Mouse (Mus musculus) thymus, postnatal 25 days (tissue): Measurements from ENCODE around the gene Gm7534.
"Not testable (repeated sequence)": the region's sequence is repeated elsewhere in the genome, so short reads cannot be mapped to it uniquely, and the experiment has no call there.

Source experiments
- DNase-seq: peaks from one replicate; pipeline ENCODE4 v3.0.0; 2022

Gene Gm7534

DNA sequence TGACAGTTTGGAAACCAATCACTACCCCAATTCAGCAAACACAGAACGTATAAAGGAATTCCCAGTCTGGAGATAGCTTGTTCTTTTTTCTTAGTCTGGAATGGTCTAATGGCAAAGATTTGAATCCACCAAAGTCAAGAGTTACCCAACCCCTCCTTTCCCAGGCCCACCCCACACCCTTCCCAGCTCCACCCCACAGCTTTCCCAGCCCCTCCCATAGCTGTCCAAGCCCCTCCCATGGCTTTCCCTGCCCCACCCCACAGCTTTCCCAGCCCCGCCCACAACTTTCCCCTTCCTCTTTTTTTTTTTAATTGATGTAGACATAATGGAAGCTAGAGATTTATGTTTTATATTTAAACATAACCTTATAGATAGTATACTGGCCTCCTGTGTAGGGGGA lies 3.4 kb downstream of the Gm7534 start:
- no peak for DNase-seq

DNA sequence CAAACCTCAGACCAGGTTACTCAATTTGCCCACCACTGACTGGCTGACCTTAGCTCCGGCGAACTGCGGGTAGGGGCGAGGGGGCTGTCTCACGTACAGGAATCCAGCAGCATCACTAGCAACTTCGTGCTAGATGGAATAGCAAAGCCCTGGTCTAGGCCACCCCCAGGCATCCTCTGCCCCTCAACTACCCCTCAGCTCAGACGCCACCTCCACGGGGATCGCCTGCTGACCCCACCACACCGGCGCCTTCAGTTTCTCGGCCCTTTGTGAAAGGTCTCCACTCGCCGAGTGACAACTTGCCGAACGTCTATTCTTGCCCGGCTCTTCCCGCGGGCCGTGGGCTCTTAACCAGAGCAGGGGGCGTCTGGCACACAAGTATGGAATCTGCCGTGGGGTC lies 16.5 kb downstream of the Gm7534 start:
- no peak for DNase-seq

DNA sequence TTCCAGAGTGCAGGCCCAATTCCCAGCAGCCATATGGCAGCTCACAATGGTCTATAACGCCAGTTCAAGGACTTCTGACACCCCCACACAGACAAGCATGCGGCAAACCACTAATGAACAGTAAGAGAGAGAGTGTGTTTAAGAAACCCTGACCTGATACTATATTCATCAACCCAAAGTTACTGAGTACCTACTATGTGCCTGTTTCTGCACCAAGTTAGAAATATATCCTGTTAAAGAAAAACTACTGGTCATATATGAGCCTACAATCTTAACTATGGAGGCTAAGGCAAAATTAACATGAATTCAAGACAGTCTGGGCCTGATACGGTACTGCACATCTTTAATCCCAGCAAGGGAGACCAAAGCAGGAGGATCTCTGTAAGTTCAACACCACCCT lies 17.2 kb downstream of the Gm7534 start:
- no peak for DNase-seq

DNA sequence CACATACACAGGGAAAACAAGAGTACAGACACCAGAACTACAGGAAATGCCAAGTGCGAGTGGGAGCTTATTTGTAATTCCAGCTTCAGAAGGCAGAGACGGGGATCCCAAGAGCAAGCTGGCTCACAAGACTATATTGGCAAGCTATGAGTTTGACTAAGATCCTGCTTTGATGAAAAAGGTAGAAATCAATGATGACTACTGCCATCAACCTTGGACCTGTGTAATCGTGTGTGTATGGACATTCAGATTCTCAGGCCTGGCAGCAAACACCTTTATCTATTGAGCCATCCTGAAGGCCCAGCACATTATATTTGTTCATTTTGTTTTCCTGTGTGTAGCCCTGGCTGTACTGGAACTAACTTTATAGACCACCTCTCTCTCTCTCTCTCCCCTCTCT lies 19.1 kb downstream of the Gm7534 start:
- no peak for DNase-seq

DNA sequence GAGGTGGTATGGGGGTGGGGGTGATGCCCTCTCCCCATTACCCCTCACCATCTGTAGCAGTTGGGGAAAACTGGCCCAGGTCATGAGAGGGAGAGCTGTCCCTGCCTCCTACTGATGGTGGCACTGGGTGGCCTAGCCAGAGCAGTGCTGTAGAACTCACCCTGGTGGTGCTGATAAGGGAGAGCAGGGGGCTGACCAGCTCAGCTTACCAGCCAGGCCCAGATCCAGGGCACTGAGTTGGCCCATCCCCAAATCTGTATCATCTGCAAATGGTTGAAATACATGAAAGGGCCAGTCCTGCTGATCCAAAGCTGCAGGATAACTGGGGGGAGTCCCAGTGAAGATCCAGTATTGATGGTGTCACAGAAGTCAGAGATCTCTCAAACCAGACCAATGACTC lies 21.0 kb downstream of the Gm7534 start:
- no peak for DNase-seq

DNA sequence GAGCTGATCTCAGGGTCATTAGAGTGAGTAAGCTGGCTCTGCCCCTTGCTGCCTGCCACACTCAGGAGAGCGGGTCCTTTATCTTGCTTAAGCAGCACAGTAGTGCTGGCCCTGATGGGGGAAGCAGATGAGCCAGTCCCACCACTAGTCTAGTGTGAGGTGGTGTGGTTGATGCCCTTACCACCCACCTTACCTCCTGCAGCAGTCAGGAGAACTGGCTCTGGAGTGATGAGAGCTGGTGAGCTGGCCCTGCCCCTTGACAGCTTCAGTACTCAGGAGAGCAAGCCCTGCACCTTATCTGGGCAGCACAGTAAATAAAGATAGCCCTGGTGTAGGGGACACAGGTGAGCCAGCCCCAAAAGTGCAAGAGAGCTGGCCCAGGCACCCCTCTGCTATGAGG lies 21.7 kb downstream of the Gm7534 start:
- DNase-seq = no peak

DNA sequence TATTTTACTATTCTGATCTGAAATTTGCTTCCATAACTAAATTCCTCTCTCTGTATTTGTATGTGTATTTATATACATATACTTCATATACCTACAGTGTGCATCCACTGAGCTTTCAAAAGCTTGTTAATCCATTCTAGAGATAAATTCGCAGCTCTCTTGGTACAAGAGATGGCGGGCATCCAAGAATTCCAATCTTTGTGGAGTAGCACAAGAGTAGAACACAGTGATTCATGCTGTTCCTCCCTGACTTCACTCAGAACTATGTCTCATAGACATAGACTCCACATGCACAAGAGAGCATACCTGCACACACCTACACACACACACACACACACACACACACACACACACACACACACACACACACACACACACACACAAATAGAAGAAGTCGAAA lies 30.4 kb downstream of the Gm7534 start:
- no peak for DNase-seq

DNA sequence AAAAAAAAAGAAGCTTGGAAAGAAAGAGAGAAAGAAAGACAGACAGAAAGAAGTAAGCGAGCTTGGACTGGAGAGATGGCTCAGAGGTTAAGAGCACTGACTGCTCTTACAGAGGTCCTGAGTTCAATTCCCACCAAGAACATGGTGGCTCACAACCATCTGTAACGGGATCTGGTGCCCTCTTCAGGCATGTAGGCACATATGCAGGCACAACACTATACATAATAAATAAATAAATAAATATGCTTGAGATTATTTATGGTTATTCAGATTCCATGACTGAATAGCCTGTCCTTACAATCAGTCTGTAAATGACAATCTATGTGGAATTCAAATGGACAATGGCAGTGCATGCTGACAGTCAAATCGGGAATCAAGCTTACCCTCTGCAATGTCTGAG lies 35.9 kb downstream of the Gm7534 start:
- DNase-seq = no peak

DNA sequence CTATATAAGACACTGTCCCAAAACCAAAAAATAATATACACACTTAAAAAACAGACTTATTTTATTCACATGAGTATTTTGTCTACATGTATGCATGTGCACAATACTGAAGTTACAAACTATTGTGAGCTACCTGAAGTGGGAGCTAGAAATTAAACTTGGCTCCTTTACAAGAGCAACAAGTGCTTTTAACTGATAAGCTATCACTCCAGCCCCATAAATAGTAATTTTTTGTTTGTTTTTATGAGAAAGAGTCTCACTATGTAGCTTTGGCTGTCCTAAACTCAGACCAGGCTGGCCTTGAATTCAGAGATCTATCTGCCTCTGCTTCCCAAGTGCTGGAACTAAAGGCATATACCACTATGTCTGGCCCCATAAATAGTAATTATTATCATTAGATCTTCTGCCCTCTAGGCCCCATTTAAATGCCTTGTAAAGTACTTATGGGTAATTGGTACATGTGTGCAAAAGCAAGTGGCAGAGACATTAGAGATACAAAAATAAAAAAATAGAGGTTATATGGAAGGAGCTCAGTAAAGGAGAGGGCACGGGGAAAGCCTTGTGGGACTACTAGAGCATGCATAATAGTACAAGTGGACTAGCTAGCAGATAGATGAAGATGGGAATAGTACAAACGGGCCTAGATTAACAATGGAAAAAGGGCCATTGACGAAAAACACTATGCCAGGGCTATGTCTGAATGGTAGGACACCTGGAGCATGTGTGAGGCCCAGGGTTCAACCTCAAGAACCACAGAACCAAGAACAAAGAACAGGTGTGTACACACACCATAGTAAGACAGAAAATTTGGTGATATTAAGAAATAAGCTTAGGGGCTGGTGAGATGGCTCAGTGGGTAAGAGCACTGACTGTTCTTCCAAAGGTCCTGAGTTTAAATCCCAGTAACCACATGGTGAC lies 37.0 kb downstream of the Gm7534 start:
- peak; percentile 65 for DNase-seq

DNA sequence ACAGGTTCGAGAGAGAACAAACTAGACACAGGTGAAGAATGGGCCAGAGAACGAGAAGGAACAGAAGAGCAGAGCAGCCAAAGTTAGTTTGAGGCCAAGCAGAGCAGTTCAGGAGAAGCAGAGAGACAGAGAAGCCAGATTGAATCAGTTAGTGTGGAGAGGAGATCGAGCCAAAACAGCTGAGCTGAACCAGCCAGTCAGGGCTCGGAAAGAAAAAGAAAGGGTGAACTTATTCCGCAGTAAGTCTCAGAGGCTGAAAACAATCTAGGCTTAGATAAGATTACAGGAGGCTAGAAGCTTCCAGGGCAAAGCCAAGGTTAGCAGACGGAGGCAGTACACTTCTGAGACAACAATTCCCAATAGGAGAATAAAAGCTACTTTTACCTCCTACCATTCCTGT lies 37.8 kb downstream of the Gm7534 start:
- no peak for DNase-seq

DNA sequence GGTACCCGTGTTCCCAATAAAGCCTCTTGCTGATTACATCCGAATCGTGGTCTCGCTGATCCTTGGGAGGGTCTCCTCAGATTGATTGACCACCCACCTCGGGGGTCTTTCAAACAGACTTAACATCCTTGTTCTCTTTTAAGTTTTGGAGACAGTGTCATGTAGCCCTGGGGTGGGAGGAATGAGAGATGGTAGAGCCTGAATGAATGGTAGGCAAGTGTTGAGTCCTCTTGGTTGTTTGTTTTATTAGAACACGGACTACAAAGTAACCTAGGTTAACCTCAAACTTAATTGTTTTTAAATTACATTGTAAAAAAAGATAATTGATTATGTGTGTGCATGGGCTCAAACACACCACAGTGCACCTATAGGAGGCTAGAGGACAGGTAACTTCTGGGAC lies 38.2 kb downstream of the Gm7534 start:
- no peak for DNase-seq

DNA sequence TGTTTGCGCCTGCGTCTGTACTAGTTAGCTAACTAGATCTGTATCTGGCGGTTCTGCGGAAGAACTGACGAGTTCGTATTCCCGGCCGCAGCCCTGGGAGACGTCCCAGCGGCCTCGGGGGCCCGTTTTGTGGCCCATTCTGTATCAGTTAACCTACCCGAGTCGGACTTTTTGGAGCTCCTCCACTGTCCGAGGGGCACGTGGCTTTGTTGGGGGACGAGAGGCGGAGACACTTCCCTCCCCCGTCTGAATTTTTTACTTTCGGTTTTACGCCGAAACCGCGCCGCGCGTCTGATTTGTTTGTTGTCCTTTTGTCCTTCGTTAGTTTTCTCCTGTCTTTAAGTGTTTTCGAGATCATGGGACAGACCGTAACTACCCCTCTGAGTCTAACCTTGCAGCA lies 42.7 kb downstream of the Gm7534 start:
- DNase-seq = peak; percentile 61

DNA sequence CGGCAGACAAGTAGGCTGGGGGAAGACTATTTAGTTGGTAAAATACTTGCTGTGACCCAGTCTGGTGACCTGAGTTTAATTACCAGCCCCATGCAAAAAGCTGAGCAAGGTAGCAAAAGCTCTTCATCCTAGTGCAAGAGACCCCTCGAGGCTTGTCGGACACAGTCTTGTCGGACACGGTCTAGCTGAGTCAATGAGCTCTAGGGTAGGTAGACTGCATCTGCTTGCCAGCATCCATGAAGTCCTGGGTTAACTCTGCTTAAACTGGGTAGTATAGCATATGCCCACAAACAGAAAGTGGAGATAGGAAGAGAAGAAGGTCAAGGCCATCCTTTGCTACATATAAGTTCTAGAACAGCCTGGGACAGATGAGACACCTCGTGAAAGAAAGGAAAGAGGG lies 44.0 kb downstream of the Gm7534 start:
- no peak for DNase-seq

DNA sequence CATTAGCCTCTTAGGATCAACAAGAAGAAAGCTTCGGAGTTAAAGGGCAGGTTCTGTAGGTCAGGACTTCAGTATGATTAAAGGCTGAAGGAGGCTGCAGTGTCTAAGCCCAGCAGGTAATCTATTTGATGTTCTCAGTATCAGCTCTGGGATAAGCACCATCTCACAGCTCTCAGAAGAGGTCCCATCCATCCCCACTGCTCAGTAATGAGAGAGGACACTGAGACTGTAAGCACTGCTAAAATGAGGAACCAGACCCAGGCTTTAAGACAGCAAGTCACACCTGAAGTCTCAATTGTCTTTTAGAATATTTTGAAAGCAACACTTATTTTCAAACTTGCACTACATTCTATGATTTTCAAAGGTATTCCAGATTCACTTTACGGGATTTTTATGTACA lies 45.2 kb downstream of the Gm7534 start:
- no peak for DNase-seq

DNA sequence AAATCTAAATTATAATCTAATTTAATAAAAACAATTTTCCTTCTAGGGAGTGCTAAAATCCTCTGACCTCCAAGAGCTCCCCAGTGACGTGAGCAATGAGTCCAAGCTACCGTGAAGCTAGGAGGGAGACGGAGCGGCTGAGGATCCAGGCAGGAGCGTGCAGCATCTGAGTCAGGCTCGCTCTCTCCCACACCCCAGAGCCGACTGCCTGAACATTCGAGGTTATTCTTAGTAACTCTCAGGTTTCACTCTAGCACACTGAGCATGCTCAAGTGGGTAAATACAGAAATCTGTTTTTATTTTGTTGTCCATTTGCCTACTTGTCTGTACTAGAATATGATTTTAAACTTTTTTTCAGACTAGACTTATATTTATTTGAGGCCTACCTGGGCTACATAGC lies 46.1 kb downstream of the Gm7534 start:
- no peak for DNase-seq

DNA sequence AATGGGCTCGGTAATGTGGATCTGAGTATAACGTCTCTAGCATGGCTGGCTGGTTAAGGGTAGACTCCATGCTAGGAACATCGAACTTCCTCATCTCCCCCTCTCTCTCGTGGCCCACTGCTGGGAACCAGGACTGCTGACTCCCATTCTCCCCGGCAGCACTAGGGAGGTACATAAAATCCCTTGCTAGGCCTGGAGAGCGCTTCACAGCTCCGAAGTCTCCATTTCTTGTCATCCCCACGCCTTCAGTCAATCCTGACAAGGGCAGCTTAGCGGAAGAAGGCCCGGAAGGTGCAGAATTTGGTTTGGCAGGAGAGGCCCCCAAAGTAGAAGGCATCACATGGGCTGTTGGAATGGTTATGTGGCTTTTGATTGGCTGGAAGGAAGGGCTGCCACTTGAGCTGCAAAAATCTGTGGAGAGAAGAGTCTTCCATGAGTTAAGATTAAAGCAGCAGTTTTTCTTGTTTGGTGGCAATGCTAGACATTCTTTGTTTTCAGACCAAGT lies 46.8 kb downstream of the Gm7534 start:
- no peak for DNase-seq

DNA sequence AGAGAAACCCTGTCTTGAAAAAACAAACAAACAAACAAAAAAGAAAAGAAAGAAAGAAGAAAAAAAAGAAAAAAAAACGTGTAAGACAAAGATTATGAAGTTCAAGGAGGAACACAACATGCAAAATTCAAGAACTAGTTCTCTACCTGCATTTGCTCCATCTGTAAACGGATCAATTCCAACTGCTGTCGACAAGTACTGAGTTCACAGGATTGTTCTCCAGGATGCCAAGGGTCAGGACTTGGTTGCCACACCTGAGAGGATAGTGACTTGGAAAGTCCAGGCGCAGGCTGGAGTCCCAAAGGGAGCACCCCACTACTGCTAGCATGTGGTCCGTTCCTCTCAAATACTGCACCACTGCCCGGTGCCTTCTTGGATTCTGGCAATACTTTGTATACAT lies 47.3 kb downstream of the Gm7534 start:
- DNase-seq = no peak

DNA sequence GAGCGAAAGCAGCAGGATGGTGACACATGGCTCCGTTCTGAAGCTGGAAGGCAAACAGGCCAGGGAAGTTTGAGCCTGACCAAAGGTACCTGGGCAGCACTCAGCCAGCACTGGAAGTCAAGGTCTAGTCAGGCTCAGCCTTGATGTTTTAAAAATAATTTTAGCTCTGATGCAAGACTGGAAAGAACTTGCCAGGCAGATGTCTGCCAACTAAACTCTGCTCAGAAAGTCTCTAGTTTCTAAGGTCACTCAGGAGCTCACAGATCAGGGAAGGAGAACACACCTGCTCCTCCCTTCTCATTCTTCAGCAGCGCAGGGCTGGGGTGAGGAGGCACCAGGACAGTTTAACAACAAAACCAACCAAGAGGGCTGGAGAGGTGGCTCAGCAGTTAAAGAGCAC lies 48.5 kb downstream of the Gm7534 start:
- no peak for DNase-seq

DNA sequence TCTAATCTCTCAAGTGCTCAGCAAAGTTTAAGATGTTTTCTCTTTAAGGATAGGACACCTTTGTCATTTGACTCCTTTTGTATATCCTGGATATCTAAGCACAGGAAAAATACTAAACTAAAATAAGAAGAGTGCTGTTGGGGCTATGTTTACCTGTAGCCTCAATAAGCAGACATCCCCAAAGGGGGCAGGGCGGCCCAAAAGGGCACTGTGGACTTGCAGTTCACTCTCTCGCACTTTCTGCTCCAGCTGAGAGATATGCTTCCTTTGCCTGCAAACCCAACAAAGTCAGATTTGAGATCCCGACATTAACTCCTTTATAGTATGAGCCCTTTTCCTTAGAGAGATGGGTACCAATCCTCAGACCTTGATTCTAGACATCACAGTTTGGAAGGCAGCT lies 49.1 kb downstream of the Gm7534 start:
- DNase-seq = no peak

DNA sequence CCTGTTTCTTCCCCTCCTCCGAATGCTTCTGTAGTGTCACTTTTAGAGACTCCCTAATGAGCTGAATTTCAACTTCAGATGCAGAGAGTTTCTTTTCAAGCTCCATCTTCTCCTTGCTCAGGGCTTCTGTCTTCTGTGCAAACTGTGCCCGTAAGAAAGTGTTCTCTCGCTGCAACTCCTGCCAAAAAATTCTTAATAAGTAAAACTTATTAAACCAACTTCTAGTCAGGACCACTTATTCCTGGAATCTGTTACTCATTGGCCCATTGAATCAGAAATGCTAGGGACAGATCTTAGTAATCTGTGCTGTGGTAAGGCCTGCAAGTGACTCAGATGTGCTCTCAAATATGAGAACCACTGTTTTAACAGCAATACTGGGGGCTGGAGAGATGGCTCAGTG lies 50.7 kb downstream of the Gm7534 start:
- DNase-seq = no peak

DNA sequence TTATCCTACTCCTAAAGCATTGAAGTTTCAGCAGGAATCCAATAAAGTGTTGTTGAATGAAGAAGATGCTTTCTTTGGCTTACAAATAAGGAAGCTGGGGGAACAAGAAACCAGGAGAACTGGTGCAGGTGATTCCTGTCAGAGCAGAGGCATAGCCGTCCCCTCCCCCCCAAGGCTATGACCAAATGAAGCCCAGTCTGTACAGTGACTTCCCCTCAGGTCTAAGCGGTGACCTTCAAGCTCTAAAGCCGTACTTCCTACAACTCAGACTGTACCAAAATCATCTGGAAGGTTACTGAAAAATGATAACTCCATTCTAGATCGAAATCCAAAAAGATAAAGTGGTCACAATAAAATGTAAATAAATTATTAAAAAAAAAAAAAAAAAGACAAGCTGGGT lies 53.4 kb downstream of the Gm7534 start:
- no peak for DNase-seq

DNA sequence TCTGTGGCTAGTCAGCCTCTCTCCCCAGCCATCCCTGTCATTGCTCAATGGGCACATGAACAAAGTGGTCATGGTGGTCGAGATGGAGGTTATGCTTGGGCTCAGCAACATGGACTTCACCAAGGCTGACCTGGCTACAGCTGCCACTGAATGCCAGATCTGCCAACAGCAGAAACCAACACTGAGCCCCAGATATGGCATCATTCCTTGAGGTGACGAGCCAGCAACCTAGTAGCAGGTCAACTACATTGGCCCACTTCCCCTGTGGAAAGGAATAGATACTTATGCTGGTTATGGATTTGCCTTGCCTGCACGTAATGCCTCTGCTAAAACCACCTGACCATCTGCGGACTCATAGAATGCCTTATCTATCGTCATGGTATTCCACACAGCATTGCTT lies 58.5 kb downstream of the Gm7534 start:
- DNase-seq = not testable (repeated sequence)
